Mouse (Mus musculus) neural tube, embryonic 12.5 days (tissue): ENCODE measurements at regions not wholly inside any gene's neighbourhood (a gene's known extent, or its start where the extent isn't known, plus 50 kb on each side); places are given as distances from the start of the nearest gene placed in this dataset.
A peak's percentile ranks its signal among the peaks of the same experiment; 100 is the strongest.

ENCODE experiments used
- ATAC-seq: fragments of 200-750 bp; cut with Nextera tagmentation; 2 replicates; pipeline ENCODE4 v1.8.0; 2017; ENCODE audit warnings: low read depth, mild to moderate bottlenecking, moderate TSS enrichment, moderate library complexity; ENCODE audit not compliant: low FRiP score
- H3K27ac ChIP-seq: fragments of 300-500 bp; sonication (generic); 2 replicates; pipeline ENCODE4 v1.5.1; 2016
- H3K27me3 ChIP-seq: fragments of 300-500 bp; sonication (generic); replicated peaks from 2 replicates; pipeline ENCODE4 v1.6.1; 2016; ENCODE audit warnings: mild to moderate bottlenecking
- H3K36me3 ChIP-seq: fragments of 300-500 bp; sonication (generic); 2 replicates; pipeline ENCODE4 v1.6.1; 2016; ENCODE audit warnings: mild to moderate bottlenecking
- H3K4me1 ChIP-seq: fragments of 300-500 bp; sonication (generic); 2 replicates; pipeline ENCODE4 v1.6.1; 2016
- H3K4me2 ChIP-seq: fragments of 300-500 bp; sonication (generic); replicated peaks from 2 replicates; pipeline ENCODE4 v1.6.1; 2016; ENCODE audit warnings: mild to moderate bottlenecking
- H3K4me3 ChIP-seq: fragments of 300-500 bp; sonication (generic); 2 replicates; pipeline ENCODE4 v1.5.1; 2016
- H3K9ac ChIP-seq: fragments of 300-500 bp; sonication (generic); 2 replicates; pipeline ENCODE4 v1.6.1; 2016; ENCODE audit warnings: mild to moderate bottlenecking
- H3K9me3 ChIP-seq: fragments of 300-500 bp; sonication (generic); 2 replicates; pipeline ENCODE4 v1.6.1; 2016; ENCODE audit warnings: mild to moderate bottlenecking
- WGBS: fragments of 180-500 bp; shearing (Covaris S2); methylation state at CpG from one replicate; pipeline ENCODE4 v1.1.7; 2016; 5-methylcytosine and 5-hydroxymethylcytosine counted together

DNA sequence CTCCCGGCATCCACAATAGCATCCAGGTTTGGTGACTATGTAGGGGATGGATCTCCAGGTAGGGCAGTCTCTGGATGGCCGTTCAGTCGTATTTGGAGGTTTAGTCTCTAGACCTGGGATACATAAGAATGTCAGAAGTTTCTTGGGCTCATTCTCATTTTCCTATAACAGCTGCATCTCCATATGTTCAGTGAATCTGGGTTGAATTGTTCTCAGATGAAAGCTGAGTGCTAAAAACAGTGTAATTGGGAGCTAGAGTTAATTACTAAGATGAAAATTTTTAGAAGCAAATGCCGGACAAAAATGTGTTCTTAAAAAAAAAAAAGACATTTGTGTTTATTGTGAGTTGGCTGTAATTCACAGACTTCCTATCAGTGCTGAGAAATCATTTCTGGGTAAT, 57.3 kb upstream of the Myo16 start:
- Histone ChIP-seq H3K4me2 (no peak overlapping the region), H3K9ac (no peak overlapping the region), H3K27ac (no peak overlapping the region), H3K9me3 (no peaks in the 10 kb centered on the region), H3K4me1 (peaks cover 2% of the 10 kb centered on the region; the same call in 1 of the 2 replicates), H3K27me3 (no peaks in the 10 kb centered on the region), H3K36me3 (no peaks in the 10 kb centered on the region), H3K4me3 (no peak overlapping the region)
- 90% methylated on average over 4 of the region's 4 CpGs for WGBS
- ATAC-seq = no peak

DNA sequence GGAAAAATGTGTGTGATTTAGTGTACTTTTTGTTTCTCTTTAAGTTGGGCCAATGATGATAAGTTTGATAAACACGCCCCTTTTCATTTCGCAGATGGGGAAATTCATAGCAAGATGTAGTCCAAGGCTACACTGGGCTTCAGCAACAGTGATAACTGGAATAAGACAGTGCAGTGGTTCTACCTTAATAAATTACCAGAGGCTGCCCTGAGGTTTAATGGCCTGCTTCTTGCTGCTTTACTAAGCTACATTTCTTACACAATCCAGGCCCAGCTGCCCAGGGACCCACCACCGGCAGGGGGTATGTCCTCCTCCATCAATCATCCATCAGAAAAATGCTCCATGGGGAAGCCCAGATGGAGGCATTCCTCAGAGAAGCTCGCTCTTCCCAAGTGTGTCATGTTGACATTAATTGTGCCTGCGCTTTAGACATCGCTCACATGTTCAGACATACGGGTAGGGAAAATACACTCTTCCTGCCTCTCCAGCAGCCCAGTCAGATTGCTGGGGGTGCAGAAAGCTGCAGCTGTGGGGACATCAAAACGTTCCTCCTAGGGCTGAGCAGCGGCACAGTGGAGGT, 56.7 kb upstream of the Myo16 start:
- ATAC-seq = peak; percentile 17; the same call in 1 of the 2 replicates
- 60% methylated on average over 9 of the region's 9 CpGs for whole genome bisulfite sequencing
- no peak overlapping the region for H3K4me3 ChIP-seq
- no peak overlapping the region for H3K9ac ChIP-seq
- no peak overlapping the region for H3K4me2 ChIP-seq
- no peaks in the 10 kb centered on the region for H3K9me3 ChIP-seq
- H3K4me1 ChIP-seq = peaks cover 2% of the 10 kb centered on the region; the same call in 1 of the 2 replicates
- H3K27me3 ChIP-seq = no peaks in the 10 kb centered on the region
- no peaks in the 10 kb centered on the region for H3K36me3 ChIP-seq
- no peak overlapping the region for H3K27ac ChIP-seq
